ENCODE assay signal across 20 mouse cellular contexts in the genomic region with DNA sequence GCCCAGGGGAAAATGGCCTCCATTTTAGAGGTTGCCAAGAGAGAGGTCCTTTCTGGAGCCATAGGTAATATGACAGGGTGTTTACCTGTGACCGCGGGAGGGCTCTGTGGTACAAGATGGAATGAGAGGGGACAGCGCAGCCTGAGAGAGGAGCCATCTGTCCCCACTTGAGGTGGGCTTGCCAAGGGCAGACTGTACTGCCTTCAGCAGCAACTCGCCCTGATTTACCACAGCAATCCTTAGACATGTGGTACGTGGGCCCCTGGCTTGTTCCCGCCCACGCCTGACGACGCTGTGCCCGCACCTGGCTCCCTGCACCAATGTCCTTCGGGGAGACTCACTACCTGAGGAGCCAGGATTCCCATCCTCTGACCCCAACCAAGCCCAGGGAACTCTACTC. TPM values are rescaled to one million over a fixed set of nuclear protein-coding genes. Genes with fewer than 3 reads are reported as not detected.
DNase-seq lines count a peak whose midpoint lies in the region; ATAC-seq and TF ChIP-seq lines count a peak whose summit lies in the region.
"Had no signal": no experiment of that assay in that cellular context is flagged by ENCODE, and none has a peak within 500 bp of the region (broad histone marks: within the 10 kb centered on the region; RNA-seq: fewer than 3 reads in every experiment).

No protein-coding gene starts in this region.

- H3K9me3 ChIP-seq in midbrain, embryonic 11.5 days (ENCODE audit: control insufficient read depth, low read length), result no peaks in the 10 kb centered on the region
- H3K9me3 ChIP-seq: embryonic facial prominence, embryonic 15.5 days; forebrain, embryonic 10.5 days; G1E; hindbrain, embryonic 10.5 days; limb, embryonic 13.5 days had no signal

- TF ChIP-seq CTCF in layer of hippocampus, adult 2 months (conservative IDR thresholded peaks at IDR 0.05), result no peak

- no peak overlapping the region for H3K9ac ChIP-seq in midbrain, embryonic 11.5 days (ENCODE audit: low read length)
- H3K9ac ChIP-seq: embryonic facial prominence, embryonic 15.5 days; limb, embryonic 13.5 days; liver, embryonic 14.5 days had no signal

- no peaks in the 10 kb centered on the region for H3K36me3 ChIP-seq in midbrain, embryonic 11.5 days (ENCODE audit: control insufficient read depth, insufficient read depth, low read length)
- H3K36me3 ChIP-seq: forebrain, embryonic 10.5 days; G1E; hindbrain, embryonic 10.5 days had no signal

- WGBS in midbrain, embryonic 11.5 days, result 84% methylated on average over 11 of the region's 11 CpGs

- peaks cover 7% of the 10 kb centered on the region; the same call in 1 of the 2 replicates for H3K27me3 ChIP-seq in midbrain, embryonic 11.5 days (ENCODE audit: control insufficient read depth, insufficient read depth, low read length)
- H3K27me3 ChIP-seq: embryonic facial prominence, embryonic 15.5 days; limb, embryonic 13.5 days had no signal

- no peak for ATAC-seq in midbrain, embryonic 11.5 days (ENCODE audit: low FRiP score)
- ATAC-seq: lung, postnatal 0 days; midbrain, embryonic 16.5 days had no signal

- DNase-seq in layer of hippocampus, adult 2 months (ENCODE audit: low spot score in 2 of 2), result no peak
- no peak for DNase-seq in layer of hippocampus, postnatal 10 days (ENCODE audit: low spot score in 2 of 2)
- DNase-seq in brain, adult 2 months (ENCODE audit: low read depth, low spot score), result peak; percentile 91
- peak; percentile 71 for DNase-seq in cerebellum, adult 8-10 months
- peak; percentile 56 to 60 for DNase-seq in layer of hippocampus, postnatal 36 days
- no peak for DNase-seq in gastrocnemius, adult 8-10 months (ENCODE audit: low spot score in 2 of 2)
- no peak for DNase-seq in spleen, adult 18-20 months
- no peak for DNase-seq in midbrain, embryonic 11.5 days (ENCODE audit: low spot score, missing footprints)
- DNase-seq: gastrocnemius, postnatal 25 days; kidney, adult 2 months; thymus, adult 18-20 months had no signal

- H3K27ac ChIP-seq in layer of hippocampus, adult 2 months, result peak overlapping the region; percentile 99
- no peak overlapping the region for H3K27ac ChIP-seq in midbrain, embryonic 11.5 days (ENCODE audit: low read depth, low read length)
- H3K27ac ChIP-seq: embryonic facial prominence, embryonic 15.5 days; forebrain, embryonic 10.5 days; hindbrain, embryonic 10.5 days; limb, embryonic 13.5 days; liver, embryonic 14.5 days had no signal

- peaks cover 10% of the 10 kb centered on the region for H3K4me1 ChIP-seq in midbrain, embryonic 11.5 days (ENCODE audit: control insufficient read depth, insufficient read depth, low read length)

- no peak overlapping the region for H3K4me2 ChIP-seq in midbrain, embryonic 11.5 days
- H3K4me2 ChIP-seq: embryonic facial prominence, embryonic 15.5 days; limb, embryonic 13.5 days had no signal

- peak overlapping the region; percentile 98 for H3K4me3 ChIP-seq in layer of hippocampus, adult 2 months
- H3K4me3 ChIP-seq in midbrain, embryonic 11.5 days (ENCODE audit: low read depth, low read length), result no peak overlapping the region
- H3K4me3 ChIP-seq: embryonic facial prominence, embryonic 15.5 days; forebrain, embryonic 10.5 days; hindbrain, embryonic 10.5 days; limb, embryonic 13.5 days had no signal

RNA-seq across cellular contexts. Expression of a gene that starts 3.8 kb away (rescaled TPM):
- total RNA-seq in layer of hippocampus, adult 2 months (2021), result 10 to 100 TPM; 75.3 to 92.7 TPM
- total RNA-seq in layer of hippocampus, postnatal 10 days (2021), result 10 to 100 TPM; 74.6 to 75.0 TPM
- total RNA-seq in layer of hippocampus, postnatal 36 days (2021), result 10 to 100 TPM; 69.8 to 94.5 TPM
- total RNA-seq in gastrocnemius, adult 8-10 months (2022), result 10 to 100 TPM; 18.3 to 28.1 (median 25.8) TPM
- polyA plus RNA-seq in midbrain, embryonic 11.5 days (2014; fragmentation: Nextera tagmentation; extraction: Ambion mirVana), result 43.1 and 46.9 TPM in 2 replicates

RNA-seq across cellular contexts. Expression of a gene that starts 4.8 kb away (rescaled TPM):
- 1,000 to 10,000 TPM; 1,274 to 1,381 TPM for total RNA-seq in layer of hippocampus, adult 2 months (2021)
- 100 to 1,000 TPM; 715 to 725 TPM for total RNA-seq in layer of hippocampus, postnatal 10 days (2021)
- 1,000 to 10,000 TPM; 1,246 to 1,312 TPM for total RNA-seq in layer of hippocampus, postnatal 36 days (2021)
- 1 to 10 TPM; 2.6 to 5.9 (median 3.9) TPM for total RNA-seq in gastrocnemius, adult 8-10 months (2022)
- polyA plus RNA-seq in midbrain, embryonic 11.5 days (2014; fragmentation: Nextera tagmentation; extraction: Ambion mirVana), result 12.9 and 13.8 TPM in 2 replicates
- total RNA-seq: megakaryocyte progenitor cell, adult 5-6 weeks had no signal

RNA-seq across cellular contexts. Expression of a gene that starts 33.4 kb away (rescaled TPM):
- 100 to 1,000 TPM; 160 to 170 TPM for total RNA-seq in layer of hippocampus, adult 2 months (2021)
- total RNA-seq in layer of hippocampus, postnatal 10 days (2021), result 100 to 1,000 TPM; 163 to 168 TPM
- 100 to 1,000 TPM; 160 to 170 TPM for total RNA-seq in layer of hippocampus, postnatal 36 days (2021)
- total RNA-seq in gastrocnemius, adult 8-10 months (2022), result 10 to 100 TPM; 40.1 to 46.1 (median 42.3) TPM
- 46.4 and 49.4 TPM in 2 replicates for polyA plus RNA-seq in midbrain, embryonic 11.5 days (2014; fragmentation: Nextera tagmentation; extraction: Ambion mirVana)

RNA-seq across cellular contexts. Expression of a gene that starts 39.7 kb away (rescaled TPM):
- under 1 TPM in 1 of 2 experiments, not detected in 1; 0.69 TPM for total RNA-seq in layer of hippocampus, adult 2 months (2021)
- total RNA-seq in layer of hippocampus, postnatal 10 days (2021), result 1 to 10 TPM; 2.4 to 2.9 TPM
- 10 to 100 TPM in 1 of 2 experiments, under 1 TPM in 1; 0.65 to 13.4 TPM for total RNA-seq in layer of hippocampus, postnatal 36 days (2021)
- 1 to 10 TPM in 1 of 4 experiments, under 1 TPM in 1, not detected in 2; 0.65 to 1.9 TPM for total RNA-seq in gastrocnemius, adult 8-10 months (2022)
- 0.30 TPM in 1 of 2 replicates, not detected in the other for polyA plus RNA-seq in midbrain, embryonic 11.5 days (2014; fragmentation: Nextera tagmentation; extraction: Ambion mirVana)
- total RNA-seq: G1E had no signal
- polyA plus RNA-seq: forebrain, embryonic 10.5 days; hindbrain, embryonic 10.5 days had no signal

RNA-seq across cellular contexts. Expression of a gene that starts 47.4 kb away (rescaled TPM):
- 10 to 100 TPM; 33.8 to 35.5 TPM for total RNA-seq in layer of hippocampus, adult 2 months (2021)
- total RNA-seq in layer of hippocampus, postnatal 10 days (2021), result 10 to 100 TPM; 42.0 to 42.5 TPM
- 10 to 100 TPM; 37.1 to 37.7 TPM for total RNA-seq in layer of hippocampus, postnatal 36 days (2021)
- 10 to 100 TPM; 33.8 to 40.1 (median 36.1) TPM for total RNA-seq in gastrocnemius, adult 8-10 months (2022)
- polyA plus RNA-seq in midbrain, embryonic 11.5 days (2014; fragmentation: Nextera tagmentation; extraction: Ambion mirVana), result 24.7 and 25.4 TPM in 2 replicates

Comparison
In these comparisons a context has a peak if more than half of its experiments do, and no peak if none do; other contexts are left out.
1. DNase-seq: peak in brain, adult 2 months (single experiment), cerebellum, adult 8-10 months (single experiment) and layer of hippocampus, postnatal 36 days (2 of 2); none in layer of hippocampus, adult 2 months (0 of 2), layer of hippocampus, postnatal 10 days (0 of 2), gastrocnemius, adult 8-10 months (0 of 2), spleen, adult 18-20 months (0 of 2) and midbrain, embryonic 11.5 days (single experiment).
2. RNA of a gene that starts 4.8 kb away (total RNA-seq): 1,274 to 1,381 TPM in layer of hippocampus, adult 2 months, 1,246 to 1,312 TPM in layer of hippocampus, postnatal 36 days and 715 to 725 TPM in layer of hippocampus, postnatal 10 days; 2.6 to 5.9 TPM in gastrocnemius, adult 8-10 months; every median in the first group is over 100 times any median in the second.